Mouse (Mus musculus): ENCODE data around the gene Edc4. TPM values are rescaled to one million over a fixed set of nuclear protein-coding genes. Genes with fewer than 3 reads are reported as not detected.
A peak's percentile ranks its signal among the peaks of the same experiment; 100 is the strongest.

The Edc4 gene
- total and polyA plus RNA-seq, 3 experiments = 28.7 to 46.4 (median 41.6) TPM

GRCm38 (mm10) chr8:105851651-105852143, 29.0 kb upstream of the Edc4 start:
- Histone ChIP-seq H3K4me3 (replicated peaks in 1 of 3; ENCODE audit: low read depth in 2 of 3, low read length in 2 of 3, poor library complexity in 1 of 3) (peak overlapping the region; percentile 70 to 89 (median 81)), H3K27me3 (replicated peaks) (no peaks in the 10 kb centered on the region), H3K9ac (ENCODE audit: insufficient read depth, low read depth) (peak overlapping the region; percentile 79), H3K79me2 (replicated peaks; ENCODE audit: control insufficient read depth, extremely low read depth, insufficient read depth, poor library complexity, severe bottlenecking) (peaks cover 15% of the 10 kb centered on the region), H3K36me3 (replicated peaks in 1 of 2; ENCODE audit: control insufficient read depth in 1 of 2, insufficient read depth in 1 of 2, low read length in 1 of 2) (peaks cover 21 to 31% of the 10 kb centered on the region in 2 experiments), H3K4me1 (ENCODE audit: control insufficient read depth in 1 of 2, insufficient read depth in 2 of 2) (peaks cover 3 to 25% of the 10 kb centered on the region in 2 experiments; a peak in 2 of 4 replicates), H3K4me2 (ENCODE audit: insufficient read depth, low read depth, poor library complexity, severe bottlenecking) (peak overlapping the region; percentile 86), H3K27ac (ENCODE audit: insufficient read depth, low read depth) (peak overlapping the region; percentile 29; the same call in 1 of the 2 replicates), H3K9me3 (replicated peaks; ENCODE audit: low read length) (no peaks in the 10 kb centered on the region)
- TF ChIP-seq UBTF (IDR thresholded peaks at IDR 0.05; ENCODE audit: low read depth, low read length) (no peak), NRF1 (IDR thresholded peaks at IDR 0.05; ENCODE audit: low read depth, low read length) (peak; percentile 63), MAZ (IDR thresholded peaks at IDR 0.05; ENCODE audit: low read depth, low read length) (peak; percentile 53; the same call in 1 of the 2 replicates), EP300 (IDR thresholded peaks at IDR 0.05; ENCODE audit: low read length) (no peak), MAFK (IDR thresholded peaks at IDR 0.05; ENCODE audit: insufficient replicate concordance, low read length) (no peak), SMC3 (IDR thresholded peaks at IDR 0.05; ENCODE audit: low read depth, low read length) (no peak), POLR2AphosphoS2 (IDR thresholded peaks at IDR 0.05; ENCODE audit: low read depth, low read length) (peak; percentile 69; the same call in 1 of the 2 replicates), KAT2A (IDR thresholded peaks at IDR 0.05; ENCODE audit: insufficient replicate concordance, low read length) (peak; percentile 94; the same call in 1 of the 2 replicates), IRF4 (IDR thresholded peaks at IDR 0.05; ENCODE audit: low read depth, low read length) (peak; percentile 65), MYC (IDR thresholded peaks at IDR 0.05; ENCODE audit: low read depth, low read length) (peak; percentile 87), RAD21 (IDR thresholded peaks at IDR 0.05; ENCODE audit: low read depth, low read length) (no peak), SIN3A (IDR thresholded peaks at IDR 0.05; ENCODE audit: low read length) (peak; percentile 97), HCFC1 (IDR thresholded peaks at IDR 0.05; ENCODE audit: low read depth, low read length) (peak; percentile 99), ELF1 (IDR thresholded peaks at IDR 0.05; ENCODE audit: low read depth, low read length) (peak; percentile 50), TBP (conservative IDR thresholded peaks at IDR 0.05; ENCODE audit: low read depth, low read length) (peak; percentile 67; the same call in 1 of the 2 replicates), TCF12 (IDR thresholded peaks at IDR 0.05; ENCODE audit: low read depth, low read length) (peak; percentile 84), ZKSCAN1 (IDR thresholded peaks at IDR 0.05; ENCODE audit: borderline replicate concordance, low read depth, low read length) (no peak), NELFE (IDR thresholded peaks at IDR 0.05; ENCODE audit: low read depth, low read length) (peak; percentile 94), ZC3H11A (IDR thresholded peaks at IDR 0.05; ENCODE audit: low read depth, low read length) (no peak), USF1 (IDR thresholded peaks at IDR 0.05; ENCODE audit: low read depth, low read length) (no peak), GABPA (IDR thresholded peaks at IDR 0.05; ENCODE audit: insufficient replicate concordance, low read depth, low read length) (peak; percentile 41; the same call in 1 of the 2 replicates), MXI1 (IDR thresholded peaks at IDR 0.05; ENCODE audit: low read depth, low read length) (peak; percentile 90), JUND (conservative IDR thresholded peaks at IDR 0.05; ENCODE audit: low read depth, low read length) (no peak), BHLHE40 (IDR thresholded peaks at IDR 0.05; ENCODE audit: low read depth, low read length) (peak; percentile 59; the same call in 1 of the 2 replicates), CHD2 (IDR thresholded peaks at IDR 0.05; ENCODE audit: low read length) (peak; percentile 100), ZMIZ1 (IDR thresholded peaks at IDR 0.05; ENCODE audit: low read depth, low read length) (no peak), MAX (IDR thresholded peaks at IDR 0.05; ENCODE audit: low read length) (peak; percentile 75; the same call in 1 of the 2 replicates), POLR2A (IDR thresholded peaks at IDR 0.05; ENCODE audit: low read depth, low read length) (peak; percentile 92), MEF2A (IDR thresholded peaks at IDR 0.05; ENCODE audit: borderline replicate concordance, low read depth, low read length) (peak; percentile 81)
- in situ Hi-C loops (cut with MboI; ENCODE audit: low pct_ligation_motif_present, low pct_unique_long_range_greater_than_20kb, low sequenced_read_pairs) (no loop called here), dilution Hi-C loops (cut with MboI; ENCODE audit: extremely low pct_ligation_motif_present, extremely low pct_unique_long_range_greater_than_20kb, low sequenced_read_pairs) (no loop called here)
- DNase-seq (ENCODE audit: extremely low read depth) = peak; percentile 95

Data from CH12.LX (cell line).